Mouse (Mus musculus): Measurements from ENCODE around the gene Vmn2r78. TPM values are rescaled to one million over a fixed set of nuclear protein-coding genes. Genes with fewer than 3 reads are reported as not detected.
"Not testable (repeated sequence)": the region's sequence is repeated elsewhere in the genome, so short reads cannot be mapped to it uniquely, and the experiment has no call there.

Gene Vmn2r78
- not detected in 2 replicates for polyA plus RNA-seq (2015; fragmentation: Nextera tagmentation; extraction: Ambion mirVana)

DNA sequence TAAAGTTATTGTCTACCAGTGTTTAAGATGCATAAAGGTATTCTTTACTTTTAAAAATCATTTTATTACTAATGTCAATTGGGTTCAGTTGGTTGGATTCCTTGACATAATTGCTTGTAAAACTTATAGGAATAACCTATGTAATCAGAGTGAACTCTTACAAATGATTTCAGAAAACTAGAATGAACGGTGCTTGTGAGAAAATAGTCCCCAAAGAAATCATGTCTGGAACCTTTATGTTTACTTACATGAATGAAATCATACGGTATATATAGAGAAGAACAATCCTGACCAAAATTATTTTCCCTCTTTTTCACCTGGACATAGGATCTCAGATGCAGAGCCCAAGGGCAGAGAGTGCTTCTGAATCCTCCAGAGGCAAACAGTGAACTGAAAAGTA is at the start of gene Vmn2r78:
Vmn2r78 (plus strand) TSS at position 301 of the 400 bp plus-strand sequence.
- not testable (repeated sequence) for H3K4me2 ChIP-seq (replicated peaks; ENCODE audit: low read depth, low read length); DNase-seq (ENCODE audit: low spot score); H3K9ac ChIP-seq (replicated peaks; ENCODE audit: low read depth); H3K36me3 ChIP-seq (ENCODE audit: insufficient read depth, low read length); H3K4me1 ChIP-seq (ENCODE audit: insufficient read depth, low read depth, low read length); H3K27me3 ChIP-seq (replicated peaks; ENCODE audit: insufficient read depth, low read length); ATAC-seq; H3K4me3 ChIP-seq (ENCODE audit: low read depth, low read length); H3K27ac ChIP-seq (ENCODE audit: low read length); H3K9me3 ChIP-seq (ENCODE audit: low read length)
- whole genome bisulfite sequencing = 74% methylated on average over 2 of the region's 2 CpGs

DNA sequence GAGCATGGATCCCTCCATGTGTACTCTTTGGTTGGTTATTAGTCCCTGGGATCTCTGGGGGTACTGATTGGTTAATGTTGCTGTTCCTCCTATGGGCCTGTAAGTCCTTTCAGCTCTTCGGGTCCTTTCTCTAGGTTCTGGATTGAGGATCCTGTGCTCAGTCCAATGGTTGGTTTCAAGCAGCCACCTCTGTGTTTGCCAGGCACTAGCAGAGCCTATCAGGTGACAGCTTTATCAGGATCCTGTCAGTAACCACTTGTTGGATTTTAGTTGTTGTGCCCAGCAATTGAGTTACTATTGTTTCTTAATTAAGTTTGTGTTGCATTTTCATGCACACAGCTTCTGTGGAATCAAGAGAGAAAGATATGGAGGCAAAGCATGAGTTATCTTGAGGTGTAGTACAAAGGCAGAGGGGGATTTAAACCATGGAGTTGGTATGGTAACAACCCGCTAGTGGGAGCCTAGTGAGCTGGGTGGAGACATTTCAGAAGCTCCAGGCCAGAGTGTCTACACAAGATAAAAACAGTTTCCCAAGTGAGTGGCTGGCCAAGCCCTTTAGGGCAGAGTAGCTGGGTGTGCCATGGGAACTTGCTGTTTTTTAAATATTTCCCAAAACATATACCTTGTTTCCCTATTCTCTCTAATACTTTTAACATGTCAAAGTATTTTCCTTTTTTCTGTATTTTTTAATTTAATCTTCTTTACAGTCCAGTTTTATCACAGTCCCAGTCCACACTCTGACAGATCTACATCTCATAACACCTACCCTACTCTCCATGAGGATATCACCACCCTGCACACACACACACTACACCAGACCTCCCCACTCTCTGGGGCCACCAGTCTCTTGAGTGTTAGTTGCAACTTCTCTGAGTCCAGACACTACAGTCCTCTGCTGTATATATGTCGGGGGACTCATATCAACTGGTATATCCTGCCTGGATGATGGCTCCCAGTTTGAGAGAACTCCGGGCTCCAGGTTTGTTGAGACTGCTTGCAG is 25.1 kb upstream of the Vmn2r78 start:
- Histone ChIP-seq H3K9me3 (ENCODE audit: low read length) (no peaks in the 10 kb centered on the region), H3K9ac (replicated peaks; ENCODE audit: low read depth) (no peak overlapping the region), H3K4me1 (ENCODE audit: insufficient read depth, low read depth, low read length) (no peaks in the 10 kb centered on the region), H3K4me3 (ENCODE audit: low read depth, low read length) (no peak overlapping the region), H3K36me3 (ENCODE audit: insufficient read depth, low read length) (no peaks in the 10 kb centered on the region), H3K27me3 (replicated peaks; ENCODE audit: insufficient read depth, low read length) (no peaks in the 10 kb centered on the region), H3K27ac (ENCODE audit: low read length) (no peak overlapping the region), H3K4me2 (replicated peaks; ENCODE audit: low read depth, low read length) (no peak overlapping the region)
- WGBS = 80% methylated on average over 4 of the region's 4 CpGs
- DNase-seq (ENCODE audit: low spot score) = no peak
- no peak for TF ChIP-seq CTCF (IDR thresholded peaks at IDR 0.05)
- TF ChIP-seq EP300 (IDR thresholded peaks at IDR 0.05) = no peak
- ATAC-seq = no peak

GRCm38 (mm10) chr7:86937288-86937687 is 22.4 kb downstream of the Vmn2r78 start:
- H3K4me3 ChIP-seq (ENCODE audit: low read depth, low read length) = no peak overlapping the region
- 73% methylated on average over 5 of the region's 5 CpGs for WGBS
- no peak overlapping the region for H3K4me2 ChIP-seq (replicated peaks; ENCODE audit: low read depth, low read length)
- DNase-seq (ENCODE audit: low spot score) = no peak
- no peak overlapping the region for H3K27ac ChIP-seq (ENCODE audit: low read length)
- H3K27me3 ChIP-seq (replicated peaks; ENCODE audit: insufficient read depth, low read length) = no peaks in the 10 kb centered on the region
- no peaks in the 10 kb centered on the region for H3K4me1 ChIP-seq (ENCODE audit: insufficient read depth, low read depth, low read length)
- ATAC-seq = no peak
- no peak overlapping the region for H3K9ac ChIP-seq (replicated peaks; ENCODE audit: low read depth)
- TF ChIP-seq EP300 (IDR thresholded peaks at IDR 0.05) = no peak
- TF ChIP-seq CTCF (IDR thresholded peaks at IDR 0.05) = no peak
- no peaks in the 10 kb centered on the region for H3K36me3 ChIP-seq (ENCODE audit: insufficient read depth, low read length)
- no peaks in the 10 kb centered on the region for H3K9me3 ChIP-seq (ENCODE audit: low read length)

GRCm38 (mm10) chr7:86994700-86995099 is 79.8 kb downstream of the Vmn2r78 start:
- H3K9me3 ChIP-seq (ENCODE audit: low read length) = no peaks in the 10 kb centered on the region
- no peak overlapping the region for H3K4me3 ChIP-seq (ENCODE audit: low read depth, low read length)
- no peak for DNase-seq (ENCODE audit: low spot score)
- no peak for ATAC-seq
- H3K4me1 ChIP-seq (ENCODE audit: insufficient read depth, low read depth, low read length) = no peaks in the 10 kb centered on the region
- H3K36me3 ChIP-seq (ENCODE audit: insufficient read depth, low read length) = no peaks in the 10 kb centered on the region
- WGBS = 28% methylated on average over 1 of the region's 1 CpGs
- no peak overlapping the region for H3K4me2 ChIP-seq (replicated peaks; ENCODE audit: low read depth, low read length)
- H3K27me3 ChIP-seq (replicated peaks; ENCODE audit: insufficient read depth, low read length) = no peaks in the 10 kb centered on the region
- H3K9ac ChIP-seq (replicated peaks; ENCODE audit: low read depth) = no peak overlapping the region
- TF ChIP-seq CTCF (IDR thresholded peaks at IDR 0.05) (no peak), EP300 (IDR thresholded peaks at IDR 0.05) (no peak)
- H3K27ac ChIP-seq (ENCODE audit: low read length) = no peak overlapping the region

GRCm38 (mm10) chr7:86995815-86996214 is 80.9 kb downstream of the Vmn2r78 start, which contains the start of gene Vmn2r79:
TSS of gene Vmn2r79 (plus strand) at chr7:86996115.
- ATAC-seq; H3K36me3 ChIP-seq (ENCODE audit: insufficient read depth, low read length); H3K9me3 ChIP-seq (ENCODE audit: low read length); H3K27ac ChIP-seq (ENCODE audit: low read length); H3K4me3 ChIP-seq (ENCODE audit: low read depth, low read length); H3K27me3 ChIP-seq (replicated peaks; ENCODE audit: insufficient read depth, low read length); DNase-seq (ENCODE audit: low spot score); H3K9ac ChIP-seq (replicated peaks; ENCODE audit: low read depth); H3K4me1 ChIP-seq (ENCODE audit: insufficient read depth, low read depth, low read length); H3K4me2 ChIP-seq (replicated peaks; ENCODE audit: low read depth, low read length): not testable (repeated sequence)
- WGBS = 68% methylated on average over 1 of the region's 1 CpGs

Other genes with a start within 250 kb of the Vmn2r78 start
- not detected in 2 replicates for gene Olfr292, start 226.8 kb upstream of the Vmn2r78 start, polyA plus RNA-seq (2015; fragmentation: Nextera tagmentation; extraction: Ambion mirVana)
- gene Folh1, start 139.2 kb upstream of the Vmn2r78 start, polyA plus RNA-seq (2015; fragmentation: Nextera tagmentation; extraction: Ambion mirVana) = 0.07 and 0.10 TPM in 2 replicates
- not detected in 2 replicates for gene Vmn2r77, start 120.1 kb upstream of the Vmn2r78 start, polyA plus RNA-seq (2015; fragmentation: Nextera tagmentation; extraction: Ambion mirVana)
- not detected in 2 replicates for gene Vmn2r79, start 81.0 kb downstream of the Vmn2r78 start, polyA plus RNA-seq (2015; fragmentation: Nextera tagmentation; extraction: Ambion mirVana)